Mouse (Mus musculus): ENCODE results near the gene Antxr1.

Antxr1 gene

DNA sequence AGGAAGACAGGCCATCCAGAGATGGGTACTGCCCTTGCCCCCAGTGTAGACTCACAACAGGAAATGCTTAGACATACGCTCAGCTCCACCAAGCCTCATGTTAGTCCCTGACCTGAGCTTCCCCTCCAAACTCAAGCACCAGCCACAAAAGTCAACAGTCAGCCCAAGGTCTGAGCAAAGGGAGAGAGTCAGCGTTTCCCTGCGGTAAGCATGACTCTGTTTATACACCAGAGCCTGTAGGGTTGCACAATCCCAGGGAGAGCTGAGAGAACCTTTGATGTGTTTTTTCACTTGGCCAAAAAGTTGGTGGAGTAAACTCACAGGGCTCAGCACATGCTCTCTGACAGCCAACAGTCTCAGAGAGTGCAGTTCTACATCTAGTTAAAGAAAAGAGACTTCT is 145.9 kb downstream of the Antxr1 start:
- peak in 1 of 2 experiments; percentile 71 for DNase-seq (ENCODE audit: low spot score in 2 of 2)

DNA sequence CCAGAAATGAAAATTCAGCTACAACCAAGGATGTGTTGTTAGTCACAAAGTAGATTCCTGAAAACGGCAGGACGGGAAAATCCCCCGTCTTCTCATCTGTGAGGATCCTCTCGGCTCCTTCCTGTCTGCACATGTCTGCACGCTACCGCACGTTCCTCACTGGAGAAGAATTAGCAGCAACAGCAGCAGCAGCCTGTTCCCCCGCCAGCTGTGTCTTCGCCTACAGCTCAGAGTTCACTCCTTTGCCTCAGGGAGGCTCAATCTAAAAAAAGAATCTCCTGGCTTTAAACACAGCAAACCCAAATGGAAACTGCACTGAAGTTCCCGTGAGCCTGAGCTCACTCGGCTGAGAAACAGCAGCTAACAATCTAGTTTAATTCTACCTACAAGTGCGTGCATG is 148.6 kb downstream of the Antxr1 start:
- DNase-seq (ENCODE audit: low spot score in 2 of 2): peak; percentile 36 to 37

DNA sequence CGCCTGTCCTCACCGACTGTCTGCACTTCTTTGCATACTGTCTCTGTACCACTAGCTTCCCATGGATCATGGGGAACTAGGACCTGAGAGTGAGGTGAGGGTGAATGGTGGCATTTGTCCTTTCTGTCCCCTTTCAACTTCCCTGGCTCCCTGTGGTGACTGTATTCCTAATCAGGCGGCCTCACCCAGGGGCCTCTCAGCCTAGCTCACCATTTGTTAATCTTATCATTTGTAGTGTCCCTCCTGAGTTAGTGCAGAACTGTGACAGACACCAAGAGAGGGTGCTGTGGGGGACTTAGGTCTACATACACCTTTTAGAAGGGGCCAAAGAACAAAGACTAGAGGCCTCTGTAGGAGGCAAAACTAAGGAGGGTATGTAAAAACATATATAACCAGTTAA is 151.2 kb downstream of the Antxr1 start:
- no peak for DNase-seq (ENCODE audit: low spot score in 2 of 2)

DNA sequence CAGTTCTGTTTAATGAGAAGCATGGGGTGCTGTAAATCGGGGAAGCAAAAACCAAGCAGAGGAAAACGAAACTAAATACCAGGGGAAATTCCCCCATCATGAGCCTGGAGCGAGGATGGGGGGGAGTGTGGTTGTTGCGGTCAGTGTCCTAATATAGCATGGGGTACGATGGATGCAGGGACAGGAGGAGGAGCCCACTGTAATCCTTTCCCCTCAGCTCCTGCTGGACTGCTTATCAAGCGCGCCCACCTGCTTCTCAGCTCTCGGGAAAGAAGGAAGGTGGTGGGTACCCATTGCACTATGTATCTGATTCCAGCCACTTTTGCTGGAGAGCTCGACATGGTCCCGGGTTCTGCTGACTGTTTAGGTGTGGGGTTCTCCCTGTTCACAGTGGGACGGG is 151.6 kb downstream of the Antxr1 start:
- DNase-seq (ENCODE audit: low spot score in 2 of 2): no peak

DNA sequence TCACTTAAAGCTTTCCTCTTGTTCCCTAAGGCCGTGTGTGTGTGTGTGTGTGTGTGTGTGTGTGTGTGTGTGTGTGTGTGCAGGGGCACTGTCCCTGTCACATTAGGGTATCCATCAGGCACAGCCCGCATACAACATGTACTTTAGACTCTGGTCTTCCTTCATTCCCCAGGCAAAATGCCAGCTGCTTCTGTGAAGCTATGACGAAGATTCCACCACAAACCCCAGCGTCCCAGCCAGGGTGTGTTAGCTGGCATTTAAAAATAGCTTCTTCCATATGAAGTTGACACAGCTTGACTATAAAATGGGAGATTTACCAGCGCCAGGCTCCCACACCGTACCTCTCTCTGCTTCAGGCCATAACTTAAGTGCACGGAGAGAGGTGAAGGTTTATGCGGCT is 152.5 kb downstream of the Antxr1 start:
- no peak for DNase-seq (ENCODE audit: low spot score in 2 of 2)

DNA sequence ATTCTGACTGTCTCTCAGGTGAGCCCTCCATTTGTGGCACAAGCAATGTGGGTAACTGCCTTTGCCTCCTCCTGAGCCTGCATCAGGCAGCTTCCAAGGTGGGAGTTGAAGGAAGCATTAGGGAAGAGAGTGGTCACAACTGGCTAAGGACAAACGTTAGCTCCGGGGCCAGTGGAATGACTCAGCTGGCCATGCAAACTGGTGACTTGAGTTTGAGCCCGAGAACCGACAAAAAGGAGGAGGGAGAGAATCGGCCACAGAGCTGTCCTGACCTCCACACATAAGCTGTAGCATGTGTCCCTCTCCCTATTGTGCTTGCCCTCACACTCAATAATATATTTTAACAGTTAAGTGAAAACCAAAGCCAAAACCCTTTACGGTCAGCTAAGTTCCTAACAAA is 152.9 kb downstream of the Antxr1 start:
- no peak for DNase-seq (ENCODE audit: low spot score in 2 of 2)

DNA sequence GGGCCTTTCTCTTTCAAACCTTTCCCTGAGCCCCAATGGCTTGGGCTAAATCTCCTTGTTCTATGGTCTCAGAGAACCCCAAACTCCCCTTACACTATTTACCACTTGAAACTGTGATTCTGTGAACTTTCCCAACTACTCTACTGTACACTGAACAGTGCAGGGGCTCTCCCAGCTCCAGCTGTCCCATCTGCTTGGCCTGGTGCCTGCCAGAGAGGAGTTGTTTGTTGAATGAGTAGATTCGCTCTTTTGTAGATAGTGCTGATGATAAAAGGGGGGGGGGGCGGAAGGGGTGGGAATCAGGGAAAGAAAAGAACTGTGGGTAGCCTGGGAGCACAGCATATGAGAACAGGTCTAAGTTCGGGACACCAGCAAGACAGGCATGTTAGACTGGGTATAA is 164.2 kb downstream of the Antxr1 start:
- DNase-seq (ENCODE audit: low spot score in 2 of 2): no peak

DNA sequence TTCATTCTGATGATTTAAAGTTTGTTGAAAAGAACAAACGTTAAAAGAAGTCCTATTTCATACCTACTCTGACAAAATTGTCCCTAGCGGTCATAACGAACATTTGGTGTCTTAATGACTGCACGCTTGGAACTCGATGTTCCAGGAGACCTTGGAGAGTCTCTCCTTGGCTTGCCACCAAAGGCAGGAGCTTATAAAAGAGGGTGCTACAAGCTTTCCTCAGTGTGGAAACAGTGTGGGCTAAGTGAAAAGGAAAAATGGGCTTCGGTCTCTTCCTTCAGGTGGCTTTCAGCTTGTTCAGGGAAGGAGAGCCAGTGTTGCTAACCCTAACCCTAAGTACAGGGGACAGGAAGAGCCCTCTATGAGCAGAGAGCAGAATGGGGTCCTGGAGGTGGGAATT is 164.7 kb downstream of the Antxr1 start:
- DNase-seq (ENCODE audit: low spot score in 2 of 2): no peak

DNA sequence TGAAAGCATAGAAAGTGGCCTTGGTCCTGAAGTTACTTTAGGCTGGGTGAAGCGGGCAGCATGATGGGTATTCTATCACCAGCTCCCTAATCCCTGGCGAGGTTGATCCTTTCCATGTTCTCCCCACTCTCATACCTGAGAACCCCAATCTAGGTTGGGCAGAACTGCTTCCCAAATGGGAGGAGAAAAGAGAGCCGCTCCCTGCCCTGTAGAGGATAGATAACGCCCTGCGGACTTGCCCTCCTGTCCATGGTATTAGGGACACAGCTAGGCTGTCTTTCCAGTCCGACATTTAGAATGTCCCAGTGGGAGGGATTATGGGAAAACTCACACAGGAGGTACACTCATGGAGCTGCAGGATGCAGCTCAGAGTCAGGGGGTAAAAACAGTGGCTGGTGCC is 165.3 kb downstream of the Antxr1 start:
- DNase-seq (ENCODE audit: low spot score in 2 of 2): no peak

DNA sequence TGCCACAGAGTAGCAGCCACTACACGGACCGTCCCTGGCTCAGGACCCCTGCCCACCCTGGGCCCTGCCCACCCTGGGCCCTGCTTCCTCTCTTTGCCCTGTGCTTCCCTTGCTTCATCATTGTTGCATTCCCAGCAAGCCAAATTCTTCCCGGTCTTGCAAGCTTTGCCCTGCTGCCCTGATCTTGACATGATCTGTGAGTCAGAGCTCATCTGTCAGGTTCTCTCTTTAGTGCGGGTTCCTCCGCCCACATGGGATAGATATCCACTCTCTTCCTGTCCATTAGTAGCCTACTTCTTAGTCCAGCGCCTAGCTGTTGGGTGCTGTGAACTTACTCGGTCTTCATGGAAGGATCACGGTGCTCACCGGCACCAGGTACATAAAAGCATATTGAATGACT is 167.6 kb downstream of the Antxr1 start:
- no peak for DNase-seq (ENCODE audit: low spot score in 2 of 2)

DNA sequence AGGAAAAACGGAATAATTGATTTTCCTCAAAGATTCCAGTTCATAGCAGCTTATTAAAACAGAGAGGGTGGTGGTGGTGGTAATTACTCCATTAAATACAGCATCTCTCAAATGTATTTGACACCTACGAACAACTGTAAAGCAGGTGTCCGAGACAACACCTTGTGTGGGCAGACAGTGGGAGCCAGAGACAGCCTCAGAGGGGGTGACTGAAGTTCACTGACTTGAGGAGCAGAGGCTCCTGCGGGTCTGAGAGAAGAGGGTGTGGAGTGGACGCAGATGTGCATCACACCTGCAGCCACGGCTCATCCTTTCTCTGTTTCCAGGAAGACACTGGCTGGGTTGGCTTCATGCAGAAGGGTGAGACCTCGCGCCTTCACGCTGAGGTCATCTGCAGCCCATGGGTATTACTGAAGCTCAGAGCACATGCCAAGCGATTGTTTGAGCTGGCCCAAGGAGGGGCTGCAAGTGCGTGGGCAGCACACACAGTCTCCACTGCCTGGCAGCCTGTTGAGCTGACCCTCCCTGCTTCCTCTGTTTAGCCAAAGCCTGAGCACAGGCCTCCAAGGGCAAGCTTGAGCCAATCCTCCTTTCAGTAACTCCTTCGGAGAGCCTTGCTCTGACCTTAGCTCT is 168.8 kb downstream of the Antxr1 start:
- DNase-seq (ENCODE audit: low spot score in 2 of 2): no peak

DNA sequence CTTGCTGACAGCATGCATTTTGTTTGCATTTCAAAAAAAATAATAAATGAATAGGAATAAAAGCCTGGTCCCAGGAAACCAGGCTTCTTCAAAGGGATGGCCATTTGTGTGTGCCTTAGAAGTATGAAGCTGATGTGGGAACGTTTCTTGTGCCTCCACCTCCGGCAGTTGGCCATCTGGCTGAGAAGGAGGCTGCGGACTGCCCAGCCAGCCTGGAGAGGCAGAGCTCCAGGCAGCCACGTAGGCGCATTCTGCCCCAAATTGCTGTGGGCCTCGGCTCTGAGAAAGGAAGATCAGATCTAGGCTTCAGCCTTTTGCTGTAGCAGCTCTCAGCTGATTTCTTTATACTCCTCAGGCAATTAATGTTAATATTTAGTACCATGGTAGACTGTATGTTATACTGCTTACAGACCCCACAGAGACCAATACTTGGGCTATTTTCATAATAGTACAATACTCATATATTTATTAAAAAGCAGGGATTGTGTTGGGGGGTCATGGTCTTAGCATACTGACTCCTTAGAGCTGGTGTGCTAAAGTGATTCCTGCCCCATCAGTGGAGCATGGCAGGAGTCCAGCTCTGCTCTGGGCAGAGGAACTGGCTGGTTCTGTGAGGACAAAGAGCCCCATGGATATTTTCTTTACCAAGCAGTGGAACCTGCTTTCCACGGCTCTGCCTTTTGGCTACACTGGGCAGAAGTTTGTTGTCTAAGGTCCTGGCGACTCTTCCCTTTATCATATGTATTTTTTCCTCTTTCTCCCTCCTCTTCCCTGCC is 169.9 kb downstream of the Antxr1 start:
- DNase-seq (ENCODE audit: low spot score in 2 of 2): no peak

DNA sequence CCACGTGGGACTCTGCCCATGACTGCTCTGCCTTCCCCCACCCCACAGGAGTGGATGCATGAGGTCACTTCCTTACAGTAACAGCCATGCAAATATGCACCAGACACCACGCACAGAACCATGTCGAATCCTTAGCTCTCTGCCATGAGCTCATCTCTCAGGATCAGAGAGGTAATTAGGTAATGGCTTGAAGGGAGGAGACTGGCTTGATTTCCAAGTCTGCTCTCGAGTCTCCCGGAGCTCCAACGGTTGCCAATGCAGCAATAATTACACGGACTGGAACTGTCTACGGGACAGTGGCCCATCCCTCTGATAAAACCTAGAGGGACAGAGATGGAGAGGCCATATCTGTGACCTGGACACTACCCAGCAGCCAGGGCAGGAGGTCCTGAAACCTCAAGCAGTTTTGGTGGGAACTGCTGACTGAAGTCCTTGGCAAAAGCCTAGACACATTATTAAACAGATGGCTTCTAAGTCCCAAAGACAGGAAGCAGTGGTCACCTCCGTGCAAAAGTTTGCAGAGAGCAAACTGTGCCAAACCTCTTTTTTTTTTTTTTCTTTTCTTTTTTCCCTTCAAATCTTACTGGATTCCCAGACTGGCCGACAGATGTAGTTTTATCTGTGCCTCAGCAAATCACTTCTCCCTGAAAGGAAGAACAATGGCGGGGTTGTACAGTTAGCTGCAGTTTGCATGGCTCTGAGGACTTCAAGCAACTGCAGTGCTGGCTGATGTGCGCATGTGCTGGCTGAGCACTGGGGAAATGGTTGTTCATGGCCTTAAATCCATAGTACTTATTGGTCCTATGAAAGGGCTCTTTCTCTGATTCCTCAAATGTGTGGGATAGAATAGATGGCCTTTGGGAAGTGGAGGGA is 174.0 kb downstream of the Antxr1 start:
- no peak for DNase-seq (ENCODE audit: low spot score in 2 of 2)

DNA sequence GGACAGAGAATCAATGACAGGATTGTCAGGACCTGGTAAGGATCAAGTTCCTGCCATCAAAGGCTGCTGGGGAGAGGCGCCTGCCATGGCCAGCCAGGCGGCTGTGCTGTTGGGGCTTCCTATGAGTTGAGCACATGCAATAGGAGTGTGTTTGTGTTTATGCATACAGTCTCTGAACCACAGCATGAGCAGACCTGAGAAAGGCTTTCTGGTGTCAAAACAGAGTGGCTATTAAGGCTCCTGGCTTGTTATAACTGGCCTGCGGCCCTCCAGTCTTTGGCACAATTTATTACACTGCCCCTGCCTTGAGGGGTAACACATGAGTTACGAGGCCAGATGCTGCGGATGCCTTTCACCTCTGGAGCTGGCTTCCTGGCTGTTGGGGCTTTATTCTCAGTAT is 175.4 kb downstream of the Antxr1 start:
- DNase-seq (ENCODE audit: low spot score in 2 of 2): no peak

DNA sequence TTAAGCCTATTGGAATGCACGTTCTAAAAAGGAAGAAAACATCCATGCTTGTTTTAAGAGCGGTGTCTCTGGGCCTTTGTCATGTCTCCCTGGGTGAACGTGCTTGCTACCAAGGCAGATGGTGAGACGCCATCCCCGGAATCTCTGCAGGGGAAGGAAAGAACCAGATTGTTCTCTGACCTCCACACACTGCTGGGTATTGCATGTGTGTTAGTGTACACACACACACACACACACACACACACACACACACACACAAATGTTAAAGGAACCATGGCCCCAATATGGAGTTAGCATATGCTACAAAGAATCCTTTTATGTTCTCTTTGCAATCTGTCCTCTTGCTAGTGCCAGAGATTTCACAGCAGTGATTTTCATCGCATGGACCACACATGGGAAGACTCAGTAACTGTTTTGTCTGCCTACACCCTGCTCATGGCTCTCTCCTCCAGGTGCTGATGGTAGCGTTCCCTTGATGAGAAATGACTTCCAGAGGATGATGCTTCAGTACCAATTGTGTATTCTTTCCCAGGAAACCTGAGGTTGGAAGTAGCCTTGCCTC is 177.5 kb downstream of the Antxr1 start:
- no peak for DNase-seq (ENCODE audit: low spot score in 2 of 2)

DNA sequence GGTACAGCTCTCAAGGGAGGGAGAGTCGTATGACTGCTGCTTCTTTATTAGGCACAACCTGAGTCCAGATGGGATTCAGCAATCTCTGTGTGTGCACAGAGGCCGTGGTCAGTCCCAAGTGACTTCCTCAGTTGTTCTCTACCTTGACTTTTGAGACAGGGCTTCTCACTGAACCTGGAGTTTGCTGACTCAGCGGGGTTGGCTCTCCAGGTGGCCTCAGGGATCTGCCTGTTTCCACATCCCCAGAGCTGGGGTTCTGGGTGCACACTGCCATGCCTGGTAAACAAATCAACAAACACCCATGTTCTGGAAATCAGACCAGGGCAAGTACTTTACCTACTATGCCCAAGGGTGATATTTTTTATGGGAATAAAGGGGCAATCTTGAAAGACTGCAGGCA is 181.8 kb downstream of the Antxr1 start:
- DNase-seq (ENCODE audit: low spot score in 2 of 2): no peak

DNA sequence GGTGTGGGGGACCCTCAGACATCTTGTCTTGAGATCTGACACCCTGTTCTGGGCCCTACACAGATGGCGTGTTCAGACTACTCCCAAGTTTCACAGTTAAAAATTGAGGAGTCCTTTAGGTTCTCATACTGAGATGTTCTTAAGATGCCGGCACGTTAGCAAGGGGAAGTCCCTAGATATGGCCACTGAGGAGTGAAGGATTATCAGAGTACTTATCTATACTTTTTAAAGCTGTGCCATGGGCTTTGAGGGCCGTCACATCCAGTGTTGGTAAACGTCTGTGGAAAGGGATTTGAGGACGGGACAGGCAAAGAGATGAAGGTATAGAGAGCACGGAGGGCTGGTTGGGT is 182.4 kb downstream of the Antxr1 start:
- DNase-seq (ENCODE audit: low spot score in 2 of 2): no peak

DNA sequence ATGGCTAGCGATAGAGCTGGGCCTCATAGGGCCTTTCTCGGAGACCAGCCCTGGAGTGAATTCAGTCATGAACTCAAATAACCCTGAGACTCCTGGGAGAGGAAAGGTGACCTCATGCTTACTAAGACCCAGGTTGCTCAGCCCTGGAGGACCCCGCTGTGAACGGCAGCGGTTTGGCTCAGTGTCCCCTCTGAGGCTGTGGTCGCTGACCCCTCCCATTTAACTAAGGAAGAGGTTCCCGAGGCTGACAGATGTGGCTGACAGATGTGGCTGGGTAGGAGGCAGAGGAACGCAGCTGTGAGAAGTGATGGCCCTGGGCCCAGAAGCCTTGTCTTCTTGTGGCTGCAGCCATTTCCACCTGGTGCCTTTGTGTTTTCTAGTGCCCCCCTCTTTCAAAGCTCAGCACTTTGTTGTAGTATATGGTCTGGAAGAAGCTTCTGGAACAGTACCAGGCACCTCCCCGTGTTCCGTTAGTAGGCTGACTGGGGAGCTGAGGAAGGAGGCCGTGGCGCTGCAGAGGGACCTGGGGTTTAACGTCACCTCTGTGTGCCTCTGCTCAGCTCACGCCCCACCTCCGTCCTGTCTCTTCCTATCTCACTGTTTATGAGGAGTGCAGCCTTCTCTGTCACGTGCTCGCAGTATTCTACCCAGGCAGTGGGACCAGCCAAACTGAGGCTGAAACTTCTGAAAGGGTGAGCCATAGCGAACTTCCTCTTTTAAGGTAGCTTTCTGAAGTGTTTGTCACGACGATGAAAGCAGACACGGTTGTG is 183.0 kb downstream of the Antxr1 start:
- DNase-seq (ENCODE audit: low spot score in 2 of 2): peak in 1 of 2 experiments; percentile 25

DNA sequence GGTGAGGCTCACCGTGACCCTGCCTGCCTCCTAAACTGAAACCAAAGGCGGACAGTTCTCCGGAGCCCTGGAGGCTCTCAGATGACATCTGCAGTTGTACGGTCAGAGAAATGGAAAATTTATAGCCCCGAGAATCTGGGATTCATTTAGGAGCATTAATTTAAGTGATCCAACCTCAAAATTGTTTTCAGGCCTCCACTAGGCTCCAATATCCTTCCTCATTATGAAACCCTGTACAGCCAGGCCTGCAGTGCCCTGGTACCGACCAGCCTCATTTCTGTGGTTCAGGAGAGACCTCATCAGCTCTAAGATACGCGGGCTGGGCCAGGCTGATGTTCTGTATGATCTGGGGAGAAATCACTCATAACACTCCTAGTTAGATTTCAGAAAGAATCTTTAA is 184.2 kb downstream of the Antxr1 start:
- DNase-seq (ENCODE audit: low spot score in 2 of 2): no peak

DNA sequence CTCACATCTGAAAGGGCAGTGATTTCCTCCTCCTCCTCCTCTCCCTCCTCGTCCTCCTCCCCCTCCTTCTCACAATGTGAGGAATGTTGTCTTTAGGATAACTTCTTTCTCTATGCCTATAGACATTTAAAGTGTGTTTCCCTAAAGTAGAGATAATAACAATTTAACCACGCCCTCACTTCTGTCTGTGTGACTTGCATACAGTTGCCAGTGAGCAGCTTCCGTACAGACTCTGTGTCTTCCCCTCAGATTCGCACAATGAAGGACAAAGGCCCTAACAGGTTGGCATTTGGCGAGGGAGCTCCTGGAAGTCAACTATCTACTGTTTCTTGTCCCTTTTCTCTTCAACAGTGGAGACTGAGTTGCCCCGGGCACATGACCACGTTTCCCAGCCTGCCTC is 185.2 kb downstream of the Antxr1 start:
- DNase-seq (ENCODE audit: low spot score in 2 of 2): no peak

DNA sequence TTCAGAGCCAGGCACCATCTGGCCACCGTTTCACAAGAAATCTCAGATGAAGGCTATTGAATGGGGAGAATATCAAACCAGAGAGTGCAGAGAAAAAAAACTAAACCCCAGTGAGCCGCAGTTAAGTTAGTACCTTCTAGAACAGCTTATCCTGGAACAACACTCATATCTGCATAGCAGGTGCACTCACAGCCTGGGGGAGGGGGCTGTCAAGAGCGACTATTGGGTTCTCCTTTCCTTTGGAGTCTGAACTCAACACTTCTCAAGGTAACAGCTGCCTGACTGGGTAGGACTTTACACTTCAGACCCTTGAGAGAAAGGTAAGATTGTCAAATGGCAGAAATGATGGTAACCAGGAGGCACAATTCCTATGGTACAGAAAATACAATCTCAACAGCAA is 187.7 kb downstream of the Antxr1 start:
- no peak for DNase-seq (ENCODE audit: low spot score in 2 of 2)

DNA sequence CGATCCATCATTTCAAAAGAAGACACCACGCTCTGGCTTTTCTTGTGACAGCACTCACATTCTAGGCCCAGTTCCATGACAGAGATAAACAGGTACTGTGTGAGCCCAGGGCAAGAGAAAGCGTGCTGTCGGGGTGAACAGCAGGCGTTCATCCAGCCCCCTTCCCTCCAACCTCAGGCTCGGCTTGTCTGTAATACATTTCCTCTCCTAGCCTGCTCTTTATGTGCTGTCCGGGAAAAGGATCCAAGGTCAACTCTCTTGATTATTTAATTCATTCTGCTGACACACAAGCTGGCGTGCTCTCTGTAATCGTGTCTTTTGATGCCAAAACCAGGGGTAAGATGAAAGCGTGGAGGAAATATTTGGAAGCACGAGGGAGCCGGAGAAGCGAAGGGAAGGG is 192.0 kb downstream of the Antxr1 start:
- no peak for DNase-seq (ENCODE audit: low spot score in 2 of 2)
